Mouse (Mus musculus): ENCODE measurements around the gene R3hcc1l. TPM values are rescaled to one million over a fixed set of nuclear protein-coding genes. Genes with fewer than 3 reads are reported as not detected.

R3hcc1l gene
- total RNA-seq, 2 experiments from 2014 or later = 23.8 to 26.9 TPM

Other genes with a start within 250 kb of the R3hcc1l start
- under 1 TPM; 0.70 TPM for gene Crtac1, start 87.0 kb upstream of the R3hcc1l start, total RNA-seq (2021)
- 10 to 100 TPM in 1 of 2 experiments, 1 to 10 TPM in 1; 2.0 to 11.5 TPM for gene Loxl4, start 94.1 kb downstream of the R3hcc1l start, total RNA-seq (2021)
- 10 to 100 TPM; 23.1 to 46.7 TPM for gene Pyroxd2, start 234.0 kb downstream of the R3hcc1l start, total RNA-seq (2021)